8 mouse cellular contexts compared by ENCODE assay signal in the genomic region with DNA sequence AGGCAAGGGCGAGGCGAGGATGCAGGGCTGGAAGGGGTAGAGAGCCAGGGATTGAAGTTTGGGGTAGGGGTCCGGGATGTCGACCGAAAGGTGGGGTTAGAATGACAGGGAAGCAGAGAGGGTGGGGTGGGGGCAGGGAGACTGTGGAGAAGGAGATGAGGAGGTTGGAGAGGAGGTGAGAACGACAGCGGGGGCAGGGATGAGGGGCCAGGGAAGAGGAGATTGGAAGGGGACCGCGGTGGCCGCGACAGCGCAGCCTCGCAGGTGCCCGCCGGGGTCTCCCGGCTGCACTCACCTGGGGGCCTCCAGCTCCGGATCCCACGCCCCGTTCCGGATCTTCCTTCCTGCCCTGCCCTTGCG. TPM values are rescaled to one million over a fixed set of nuclear protein-coding genes. Genes with fewer than 3 reads are reported as not detected.
DNase-seq lines count a peak whose midpoint lies in the region; ATAC-seq and TF ChIP-seq lines count a peak whose summit lies in the region.

No protein-coding gene starts in this region.

- no peaks in the 10 kb centered on the region for H3K27me3 ChIP-seq in cerebellum, adult 2 months (ENCODE audit: control insufficient read depth, insufficient read depth, low read length)
- peaks cover 3% of the 10 kb centered on the region; the same call in 1 of the 2 replicates for H3K27me3 ChIP-seq in lung, embryonic 16.5 days (ENCODE audit: control insufficient read depth, insufficient read depth, low read depth, low read length)
- H3K27me3 ChIP-seq in limb, embryonic 10.5 days (ENCODE audit: low read depth, poor library complexity, severe bottlenecking): peaks cover 35% of the 10 kb centered on the region
- no peaks in the 10 kb centered on the region for H3K27me3 ChIP-seq in neural tube, embryonic 15.5 days (replicated peaks)

- H3K36me3 ChIP-seq in lung, embryonic 16.5 days (ENCODE audit: control insufficient read depth, insufficient read depth, low read length): no peaks in the 10 kb centered on the region
- H3K36me3 ChIP-seq in limb, embryonic 10.5 days: no peaks in the 10 kb centered on the region
- no peaks in the 10 kb centered on the region for H3K36me3 ChIP-seq in neural tube, embryonic 15.5 days

- H3K4me3 ChIP-seq in cerebellum, adult 2 months (replicated peaks; ENCODE audit: insufficient read depth, low read depth, low read length): peak overlapping the region; percentile 78
- H3K4me3 ChIP-seq in lung, embryonic 16.5 days (ENCODE audit: low read length): peak overlapping the region; percentile 84
- peak overlapping the region; percentile 75 for H3K4me3 ChIP-seq in limb, embryonic 10.5 days
- peak overlapping the region; percentile 86 for H3K4me3 ChIP-seq in neural tube, embryonic 15.5 days (replicated peaks)

- no peak; the same call in 1 of the 2 replicates for ATAC-seq in lung, embryonic 16.5 days (ENCODE audit: low read depth)
- no peak; the same call in 1 of the 2 replicates for ATAC-seq in neural tube, embryonic 15.5 days (ENCODE audit: low FRiP score)

- H3K27ac ChIP-seq in cerebellum, adult 2 months (ENCODE audit: insufficient read depth, low read length): peak overlapping the region; percentile 7; the same call in 1 of the 2 replicates
- H3K27ac ChIP-seq in lung, embryonic 16.5 days (ENCODE audit: low read length): no peak overlapping the region
- peak overlapping the region; percentile 98 for H3K27ac ChIP-seq in limb, embryonic 10.5 days
- H3K27ac ChIP-seq in neural tube, embryonic 15.5 days (replicated peaks): peak overlapping the region; percentile 75

- TF ChIP-seq CTCF in cerebellum, adult 2 months (IDR thresholded peaks at IDR 0.05; ENCODE audit: borderline replicate concordance, insufficient read depth, low read depth, low read length): no peak

- no peak for TF ChIP-seq POLR2A in cerebellum, adult 2 months (IDR thresholded peaks at IDR 0.05; ENCODE audit: borderline replicate concordance, insufficient read depth, low read length)

- WGBS in cerebellum, adult 2 months: 2% methylated on average over 21 of the region's 21 CpGs
- WGBS in lung, embryonic 16.5 days: under 1% methylated on average over 21 of the region's 21 CpGs
- WGBS in limb, embryonic 10.5 days: 1% methylated on average over 21 of the region's 21 CpGs
- 1% methylated on average over 19 of the region's 21 CpGs for WGBS in neural tube, embryonic 15.5 days

- no peak for DNase-seq in cerebellum, adult 2 months
- DNase-seq in cerebellum, postnatal 4 days (ENCODE audit: low spot score in 2 of 2): no peak
- no peak for DNase-seq in lung, postnatal 4 days
- no peak for DNase-seq in limb, embryonic 10.5 days (ENCODE audit: low spot score)
- DNase-seq in thymus, postnatal 25 days: no peak
- no peak for DNase-seq in cerebellum, postnatal 10 days

- no peaks in the 10 kb centered on the region for H3K9me3 ChIP-seq in lung, embryonic 16.5 days (ENCODE audit: control insufficient read depth, low read length)
- no peaks in the 10 kb centered on the region; the same call in 1 of the 2 replicates for H3K9me3 ChIP-seq in limb, embryonic 10.5 days (replicated peaks)
- H3K9me3 ChIP-seq in neural tube, embryonic 15.5 days (replicated peaks): no peaks in the 10 kb centered on the region

- peaks cover 16% of the 10 kb centered on the region for H3K4me1 ChIP-seq in cerebellum, adult 2 months (ENCODE audit: control insufficient read depth, insufficient read depth, low read length)
- peaks cover 6% of the 10 kb centered on the region for H3K4me1 ChIP-seq in lung, embryonic 16.5 days (replicated peaks; ENCODE audit: control insufficient read depth, insufficient read depth, low read length)
- peaks cover 22% of the 10 kb centered on the region for H3K4me1 ChIP-seq in limb, embryonic 10.5 days
- peaks cover 33% of the 10 kb centered on the region for H3K4me1 ChIP-seq in neural tube, embryonic 15.5 days

- H3K9ac ChIP-seq in lung, embryonic 16.5 days (ENCODE audit: low read length): peak overlapping the region; percentile 55
- H3K9ac ChIP-seq in neural tube, embryonic 15.5 days (replicated peaks): peak overlapping the region; percentile 57

- H3K4me2 ChIP-seq in lung, embryonic 16.5 days (ENCODE audit: low read depth, low read length): peak overlapping the region; percentile 90
- H3K4me2 ChIP-seq in neural tube, embryonic 15.5 days: peak overlapping the region; percentile 85

RNA-seq across cellular contexts. Expression of gene Nphp4, which starts 0.6 kb away (rescaled TPM):
- 8.7 and 8.8 TPM in 2 replicates for polyA plus RNA-seq in cerebellum, adult 2 months (2012; rRNA removed)
- polyA plus RNA-seq in lung, embryonic 16.5 days (2015; fragmentation: Nextera tagmentation; extraction: Ambion mirVana): 3.8 and 4.0 TPM in 2 replicates
- 2.8 and 3.8 TPM in 2 replicates for polyA plus RNA-seq in limb, embryonic 10.5 days (2016; fragmentation: Nextera tagmentation; extraction: Ambion mirVana)
- polyA plus RNA-seq in neural tube, embryonic 15.5 days (2015; fragmentation: Nextera tagmentation; extraction: Ambion mirVana): 4.9 and 5.4 TPM in 2 replicates

RNA-seq across cellular contexts. Expression of gene Kcnab2, which starts 0.6 kb away (rescaled TPM):
- polyA plus RNA-seq in cerebellum, adult 2 months (2012; rRNA removed): 161 and 191 TPM in 2 replicates
- polyA plus RNA-seq in lung, embryonic 16.5 days (2015; fragmentation: Nextera tagmentation; extraction: Ambion mirVana): 6.5 and 8.4 TPM in 2 replicates
- 3.9 and 5.2 TPM in 2 replicates for polyA plus RNA-seq in limb, embryonic 10.5 days (2016; fragmentation: Nextera tagmentation; extraction: Ambion mirVana)
- 37.1 and 50.5 TPM in 2 replicates for polyA plus RNA-seq in neural tube, embryonic 15.5 days (2015; fragmentation: Nextera tagmentation; extraction: Ambion mirVana)
